Mouse (Mus musculus) lung, adult 2 months (tissue): Measurements from ENCODE around the gene Gpc6. TPM values are rescaled to one million over a fixed set of nuclear protein-coding genes. Genes with fewer than 3 reads are reported as not detected.

Experiments used
- DNase-seq: peaks from one replicate; pipeline ENCODE4 v3.0.0; 2022
- H3K4me1 ChIP-seq: fragments of 200-500 bp; 2 replicates; pipeline ENCODE4 v1.6.1; 2011; ENCODE audit warnings: low read length; ENCODE audit not compliant: control insufficient read depth, insufficient read depth
- H3K4me3 ChIP-seq: fragments of 200-500 bp; replicated peaks from 2 replicates; pipeline ENCODE3; 2011; ENCODE audit warnings: low read depth, mild to moderate bottlenecking, control low read depth, low read length; ENCODE audit errors: extremely low read depth
- CTCF ChIP-seq: fragments of 200-500 bp; IDR thresholded peaks from 2 replicates; pipeline ENCODE4 v1.5.1; 2011; ENCODE audit warnings: mild to moderate bottlenecking, low read length, control low read depth; ENCODE audit not compliant: insufficient read depth
- POLR2A ChIP-seq: fragments of 200-500 bp; IDR thresholded peaks from 2 replicates; pipeline ENCODE4 v1.6.1; 2011; ENCODE audit warnings: low read depth, mild to moderate bottlenecking, control low read depth, low read length, borderline replicate concordance; ENCODE audit errors: extremely low read depth
- WGBS: fragments of 180-500 bp; shearing (Covaris S2); methylation state at CpG from one replicate; pipeline ENCODE4 v1.1.7; 2018; 5-methylcytosine and 5-hydroxymethylcytosine counted together
- polyA plus RNA-seq: library from polyadenylated mRNA; depleted of rRNA; stranded (reverse); fragments of >200 nt; gene quantifications from 2 replicates; pipeline ENCODE4 v1.2.3, GENCODE M21; 2012

Gene Gpc6
- polyA plus RNA-seq, 1 experiment: 2.4 TPM

DNA sequence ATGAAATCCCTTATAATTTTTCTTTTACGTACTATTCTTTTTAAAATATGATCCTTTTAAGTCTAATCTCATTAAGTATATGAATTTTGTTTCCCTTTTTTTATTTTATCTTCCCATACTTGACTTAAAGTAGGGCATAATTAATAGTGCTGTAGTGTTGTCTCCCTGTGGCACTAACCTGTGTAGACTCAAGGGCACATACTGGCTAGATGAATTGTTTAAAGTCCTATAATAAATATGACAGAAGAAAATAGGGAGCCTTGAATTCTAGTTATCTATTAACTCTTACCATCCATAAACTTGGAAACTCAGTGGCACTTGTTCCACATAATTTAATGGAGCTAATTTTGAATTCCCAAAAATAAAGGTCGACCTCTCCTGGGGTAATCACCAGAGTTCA is 268.2 kb downstream of the Gpc6 start:
- no peak overlapping the region for H3K4me3 ChIP-seq
- no peak for DNase-seq
- WGBS: 87% methylated on average over 2 of the region's 2 CpGs
- no peak for TF ChIP-seq CTCF
- TF ChIP-seq POLR2A: no peak
- H3K4me1 ChIP-seq: no peaks in the 10 kb centered on the region

DNA sequence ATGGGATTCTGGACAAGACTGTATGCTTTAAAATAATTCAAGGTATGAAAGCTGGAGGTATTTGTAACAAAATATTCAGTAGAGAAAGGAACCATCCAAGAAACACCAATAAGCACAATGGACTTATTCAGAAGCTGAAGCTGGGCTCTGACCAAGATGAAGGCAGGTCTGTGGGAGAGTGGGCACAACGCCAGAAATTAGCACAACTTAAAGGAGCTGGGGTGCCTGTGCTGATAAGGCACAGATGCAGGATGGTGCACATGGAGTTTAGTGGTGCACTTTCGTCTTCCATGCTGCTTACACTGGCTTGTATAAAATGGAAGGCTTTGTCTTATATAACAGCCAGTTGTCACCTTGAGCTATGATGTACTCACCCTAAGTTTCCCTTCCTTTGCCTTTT is 276.9 kb downstream of the Gpc6 start:
- TF ChIP-seq POLR2A: no peak
- TF ChIP-seq CTCF: no peak
- H3K4me3 ChIP-seq: no peak overlapping the region
- H3K4me1 ChIP-seq: no peaks in the 10 kb centered on the region
- no peak for DNase-seq
- WGBS: 61% methylated on average over 2 of the region's 2 CpGs

DNA sequence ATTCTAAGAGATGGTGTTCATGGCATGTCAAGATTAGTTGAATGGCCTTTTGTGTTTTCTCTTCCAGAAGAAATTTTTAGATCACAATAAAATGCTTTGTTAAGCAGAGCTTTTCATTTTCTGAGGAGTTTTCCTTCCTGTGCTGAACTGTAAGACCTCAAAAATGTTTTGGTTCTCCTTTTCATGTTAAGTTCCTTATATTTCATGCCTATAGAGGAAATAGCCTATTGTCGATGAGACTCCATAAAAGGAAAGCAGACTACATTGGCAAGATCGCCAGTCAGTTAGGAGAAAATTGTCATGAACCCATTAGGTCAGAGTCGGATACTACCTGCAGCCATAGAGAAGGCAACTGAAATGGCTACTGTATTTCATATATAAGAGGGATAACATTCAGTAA is 278.8 kb downstream of the Gpc6 start:
- WGBS: 57% methylated on average over 3 of the region's 3 CpGs
- Histone ChIP-seq H3K4me3 (no peak overlapping the region), H3K4me1 (no peaks in the 10 kb centered on the region)
- no peak for DNase-seq
- TF ChIP-seq CTCF (no peak), POLR2A (no peak)

DNA sequence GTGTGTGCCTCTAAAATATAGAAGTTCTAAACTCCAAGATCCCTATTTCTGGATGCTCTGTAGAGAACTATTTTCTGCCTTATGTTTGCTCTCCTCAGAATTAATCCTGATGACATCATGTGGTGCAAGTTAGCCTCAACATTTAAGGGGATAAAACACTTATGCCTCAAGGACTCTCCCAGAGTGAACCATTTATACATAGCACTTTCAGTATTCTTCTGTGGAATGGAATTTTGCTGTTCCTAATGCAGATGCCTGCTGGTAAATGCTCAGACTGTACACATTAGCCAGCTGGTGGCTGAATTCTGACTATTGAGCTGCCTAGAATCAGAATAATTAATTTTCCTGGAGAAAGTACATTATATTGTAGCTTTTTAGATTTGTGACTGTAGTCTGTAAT is 289.3 kb downstream of the Gpc6 start:
- TF ChIP-seq CTCF: no peak
- no peak for TF ChIP-seq POLR2A
- no peak overlapping the region for H3K4me3 ChIP-seq
- DNase-seq: no peak
- no peaks in the 10 kb centered on the region for H3K4me1 ChIP-seq

DNA sequence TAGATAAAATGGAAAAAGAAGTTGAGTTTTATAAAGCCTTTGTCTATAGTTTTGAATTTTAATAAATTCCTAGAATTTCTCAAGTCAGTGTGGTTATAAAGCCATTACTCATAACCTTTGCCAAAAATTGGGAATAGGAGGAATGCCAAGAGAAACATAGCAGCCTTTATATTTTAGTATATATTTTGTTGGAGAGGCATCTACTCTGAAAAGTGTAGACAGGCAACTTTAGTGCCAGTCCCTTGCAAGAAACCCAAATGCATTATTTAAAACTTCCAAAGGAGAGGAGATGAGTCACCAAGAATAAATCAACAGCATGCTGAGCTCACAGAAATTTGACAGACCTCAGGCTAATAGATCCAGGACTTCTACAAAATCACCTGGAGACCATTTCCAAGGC is 301.8 kb downstream of the Gpc6 start:
- TF ChIP-seq CTCF: no peak
- TF ChIP-seq POLR2A: no peak
- DNase-seq: no peak
- Histone ChIP-seq H3K4me1 (no peaks in the 10 kb centered on the region), H3K4me3 (no peak overlapping the region)

DNA sequence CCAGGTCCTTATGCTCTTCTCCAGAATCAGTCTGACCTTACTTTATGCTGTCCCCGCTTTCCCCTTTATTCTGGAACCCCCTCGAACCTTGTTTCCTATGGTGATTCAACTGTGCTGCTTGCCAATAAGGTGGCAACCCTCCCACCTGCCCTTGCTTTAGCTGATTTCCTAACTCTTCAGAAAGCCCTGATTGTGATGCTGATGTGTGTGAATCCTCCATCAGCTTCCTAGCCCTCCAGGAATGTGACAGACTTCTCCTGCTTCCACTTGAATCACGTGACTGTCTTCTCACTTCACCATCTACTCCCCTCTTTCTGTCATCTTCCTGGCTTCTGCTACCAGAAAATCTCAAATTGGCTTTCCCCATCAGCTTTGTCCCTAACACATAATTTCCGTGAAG is 305.4 kb downstream of the Gpc6 start:
- WGBS: 70% methylated on average over 4 of the region's 4 CpGs
- no peak overlapping the region for H3K4me3 ChIP-seq
- TF ChIP-seq POLR2A: no peak
- no peak for TF ChIP-seq CTCF
- no peaks in the 10 kb centered on the region for H3K4me1 ChIP-seq
- no peak for DNase-seq

DNA sequence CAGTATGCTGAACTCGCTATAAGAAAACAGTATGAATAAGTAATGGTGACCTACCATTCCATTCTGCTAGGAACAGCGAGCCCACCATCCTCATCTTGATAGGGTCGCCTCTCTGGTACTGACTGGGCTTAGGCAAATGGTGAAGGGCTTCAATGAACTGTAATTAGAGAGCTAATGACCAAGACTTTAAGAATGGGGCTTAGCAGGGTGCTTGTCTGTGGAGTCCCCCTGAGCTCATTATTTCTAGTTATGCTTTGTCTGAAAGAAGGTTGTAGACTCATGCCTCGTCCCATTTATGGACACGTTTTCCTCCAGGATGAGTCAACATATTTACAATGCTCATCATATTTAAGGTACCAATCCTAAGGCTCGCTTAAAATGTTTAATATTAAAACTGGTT is 313.1 kb downstream of the Gpc6 start:
- TF ChIP-seq CTCF (no peak), POLR2A (no peak)
- H3K4me3 ChIP-seq: no peak overlapping the region
- DNase-seq: no peak
- no peaks in the 10 kb centered on the region for H3K4me1 ChIP-seq
- WGBS: 88% methylated on average over 6 of the region's 6 CpGs

DNA sequence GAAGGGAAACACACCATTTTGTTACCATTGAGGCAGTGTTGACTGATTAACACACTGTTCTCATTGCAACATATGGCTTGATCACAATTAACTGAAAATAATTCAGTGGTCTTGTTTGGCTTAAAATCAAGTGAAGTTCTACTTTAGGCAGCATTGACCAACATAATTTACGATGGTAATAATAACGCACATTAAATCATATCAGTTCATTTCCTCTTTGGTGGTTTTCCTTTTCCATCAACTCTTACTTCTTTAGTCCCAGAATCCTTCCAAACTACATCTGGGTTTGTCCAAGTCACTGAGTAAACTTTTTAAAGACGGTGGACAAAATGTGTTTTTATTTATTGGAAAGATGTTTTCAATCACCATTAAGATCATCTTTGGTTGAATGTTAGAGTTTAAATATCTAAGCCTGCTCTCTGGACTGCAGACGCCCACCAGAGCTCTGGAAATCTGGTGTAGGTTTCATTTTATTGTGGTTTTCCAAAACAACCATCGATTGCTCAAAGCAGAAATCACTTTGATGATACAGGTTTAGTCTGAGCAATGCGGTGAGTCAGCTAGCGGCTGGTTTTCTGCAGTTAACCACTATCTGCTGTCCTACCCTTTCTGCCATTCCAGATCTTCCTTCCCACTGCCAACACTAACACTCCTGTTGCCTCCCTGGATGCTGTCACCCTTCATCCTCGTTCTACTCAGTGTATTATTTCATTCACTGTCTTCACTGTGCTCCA is 314.7 kb downstream of the Gpc6 start:
- DNase-seq: no peak
- Histone ChIP-seq H3K4me3 (no peak overlapping the region), H3K4me1 (no peaks in the 10 kb centered on the region)
- TF ChIP-seq CTCF: no peak
- TF ChIP-seq POLR2A: no peak
- 74% methylated on average over 8 of the region's 8 CpGs for WGBS

DNA sequence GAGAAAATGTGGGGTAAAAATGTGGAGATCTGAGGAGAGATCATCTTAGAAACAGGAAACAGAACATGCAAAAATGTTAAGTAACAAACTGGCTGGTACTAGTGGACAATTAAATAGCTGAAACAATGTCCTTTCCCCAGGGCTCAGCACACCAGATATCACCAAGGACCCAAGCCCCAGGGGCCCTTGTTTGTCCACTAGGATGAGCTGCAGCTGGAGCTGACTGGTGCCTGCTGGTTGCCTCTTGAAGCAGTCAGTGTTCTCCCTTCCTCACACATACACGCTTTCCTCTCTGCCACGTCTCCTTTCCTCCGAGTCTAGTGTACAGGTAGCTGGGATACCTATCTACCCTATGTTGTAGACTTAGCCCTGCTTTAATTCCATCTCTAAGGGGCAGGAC is 320.5 kb downstream of the Gpc6 start:
- DNase-seq: no peak
- 92% methylated on average over 3 of the region's 3 CpGs for WGBS
- no peak overlapping the region for H3K4me3 ChIP-seq

DNA sequence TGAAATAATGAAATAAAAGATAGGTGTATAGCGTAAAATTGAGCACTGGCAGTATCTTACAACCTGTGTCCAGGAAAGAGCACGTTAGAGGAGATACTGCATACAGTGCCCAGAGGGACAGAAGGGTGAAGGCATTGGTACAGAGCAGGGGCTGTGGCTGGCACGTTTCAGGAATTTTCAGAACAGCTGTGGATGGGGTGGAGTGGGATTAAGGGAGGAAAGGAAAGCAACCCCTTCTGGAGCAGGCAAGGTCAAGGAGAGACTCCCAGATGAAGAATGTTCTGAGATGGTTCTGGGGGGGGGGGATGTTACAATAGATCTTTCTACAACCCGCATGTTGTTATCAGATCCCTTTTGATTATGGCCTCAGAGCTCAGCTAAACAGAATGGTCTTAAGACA is 331.1 kb downstream of the Gpc6 start:
- DNase-seq: no peak
- TF ChIP-seq POLR2A: no peak
- no peak for TF ChIP-seq CTCF
- H3K4me1 ChIP-seq: no peaks in the 10 kb centered on the region
- H3K4me3 ChIP-seq: no peak overlapping the region
- 77% methylated on average over 4 of the region's 4 CpGs for WGBS

More for the DNA sequence above, 320.5 kb downstream of the Gpc6 start:
- no peaks in the 10 kb centered on the region for H3K4me1 ChIP-seq
- TF ChIP-seq CTCF (no peak), POLR2A (no peak)
